Mouse (Mus musculus): ENCODE results near the gene Cnmd. TPM values are rescaled to one million over a fixed set of nuclear protein-coding genes. Genes with fewer than 3 reads are reported as not detected.

Cnmd gene
- polyA plus RNA-seq, 1 experiment from 2014 or later, result 2.9 TPM

Other genes with a start within 250 kb of the Cnmd start
- gene Kbtbd7, start 235.7 kb downstream of the Cnmd start, polyA plus RNA-seq (2016; fragmentation: Nextera tagmentation; extraction: Ambion mirVana), result 9.2 and 9.3 TPM in 2 replicates
- gene Kbtbd6, start 210.3 kb downstream of the Cnmd start, polyA plus RNA-seq (2016; fragmentation: Nextera tagmentation; extraction: Ambion mirVana), result 2.9 and 3.8 TPM in 2 replicates
- gene Elf1, start 181.0 kb downstream of the Cnmd start, polyA plus RNA-seq (2016; fragmentation: Nextera tagmentation; extraction: Ambion mirVana), result 7.4 and 7.5 TPM in 2 replicates
- gene Wbp4, start 180.7 kb downstream of the Cnmd start, polyA plus RNA-seq (2016; fragmentation: Nextera tagmentation; extraction: Ambion mirVana), result 28.4 and 33.6 TPM in 2 replicates
- gene Sugt1, start 74.5 kb downstream of the Cnmd start, polyA plus RNA-seq (2016; fragmentation: Nextera tagmentation; extraction: Ambion mirVana), result 106 and 123 TPM in 2 replicates
- 0.09 and 0.50 TPM in 2 replicates for gene Pcdh8, start 109.1 kb upstream of the Cnmd start, polyA plus RNA-seq (2016; fragmentation: Nextera tagmentation; extraction: Ambion mirVana)

All from heart, embryonic 10.5 days (tissue).